Mouse (Mus musculus) limb, embryonic 11.5 days (tissue): ENCODE data around the gene Pdgfd. TPM values are rescaled to one million over a fixed set of nuclear protein-coding genes. Genes with fewer than 3 reads are reported as not detected.

ENCODE experiments used
- polyA plus RNA-seq: library from polyadenylated mRNA; unstranded; fragments of >200 nt; fragmentation: Nextera tagmentation; extraction: Ambion mirVana; gene quantifications from 2 replicates; pipeline ENCODE4 v1.2.1, GENCODE M21; 2014

Gene Pdgfd
- polyA plus RNA-seq, 1 experiment from 2014 or later = 7.7 TPM

Other genes starting within 250 kb of the Pdgfd start
- 0.07 TPM in 1 of 2 replicates, not detected in the other for gene Ddi1, start 101.3 kb downstream of the Pdgfd start, polyA plus RNA-seq